Mouse (Mus musculus) CD4-positive, CD25-positive, alpha-beta regulatory T cell (primary cell): ENCODE measurements around the gene Cpne9. TPM values are rescaled to one million over a fixed set of nuclear protein-coding genes. Genes with fewer than 3 reads are reported as not detected.

ENCODE experiments used
- polyA plus RNA-seq: library from polyadenylated mRNA; unstranded; fragments of 100-300 nt; shearing (Covaris generic); gene quantifications from one replicate; pipeline ENCODE4 v1.2.1, GENCODE M21; 2017

Gene Cpne9
- not detected for polyA plus RNA-seq

GRCm38 (mm10) chr6:113282101-113282802 is at the start of gene Cpne9:
Cpne9 (plus strand) TSS chr6:113282307.

GRCm38 (mm10) chr6:113237542-113238270 is 44.4 kb upstream of the Cpne9 start, which contains the start of gene Mtmr14:
Mtmr14 (plus strand) TSS chr6:113237843.

GRCm38 (mm10) chr6:113306986-113307349 is 24.9 kb downstream of the Cpne9 start, which contains the start of gene Brpf1:
Brpf1 (plus strand) TSS chr6:113307137.

GRCm38 (mm10) chr6:113326533-113327315 is 44.6 kb downstream of the Cpne9 start, which contains the start of gene Ogg1:
Ogg1 (plus strand) TSS chr6:113326972.

GRCm38 (mm10) chr6:113343177-113344092 is 61.3 kb downstream of the Cpne9 start, which contains the start of gene Camk1:
Camk1 (minus strand) TSS chr6:113343984.

Other genes starting within 250 kb of the Cpne9 start
- 92.9 TPM for gene Thumpd3, start 236.1 kb upstream of the Cpne9 start, polyA plus RNA-seq
- 53.3 TPM for gene Setd5, start 204.9 kb upstream of the Cpne9 start, polyA plus RNA-seq
- gene Lhfpl4, start 86.9 kb upstream of the Cpne9 start, polyA plus RNA-seq: 0.54 TPM
- gene Mtmr14, start 44.5 kb upstream of the Cpne9 start, polyA plus RNA-seq: 54.9 TPM
- gene Brpf1, start 24.8 kb downstream of the Cpne9 start, polyA plus RNA-seq: 53.3 TPM
- gene Ogg1, start 44.7 kb downstream of the Cpne9 start, polyA plus RNA-seq: 13.0 TPM
- 3.5 TPM for gene Camk1, start 61.7 kb downstream of the Cpne9 start, polyA plus RNA-seq
- 59.9 TPM for gene Tada3, start 95.6 kb downstream of the Cpne9 start, polyA plus RNA-seq
- 533 TPM for gene Arpc4, start 95.8 kb downstream of the Cpne9 start, polyA plus RNA-seq
- gene Ttll3, start 107.0 kb downstream of the Cpne9 start, polyA plus RNA-seq: 18.7 TPM
- 12.6 TPM for gene Rpusd3, start 137.0 kb downstream of the Cpne9 start, polyA plus RNA-seq
- gene Cidec, start 153.5 kb downstream of the Cpne9 start, polyA plus RNA-seq: not detected
- 48.4 TPM for gene Jagn1, start 160.3 kb downstream of the Cpne9 start, polyA plus RNA-seq
- gene Il17re, start 176.2 kb downstream of the Cpne9 start, polyA plus RNA-seq: 0.23 TPM
- gene Il17rc, start 189.1 kb downstream of the Cpne9 start, polyA plus RNA-seq: 0.36 TPM
- 10.2 TPM for gene Creld1, start 201.0 kb downstream of the Cpne9 start, polyA plus RNA-seq
- gene Prrt3, start 219.6 kb downstream of the Cpne9 start, polyA plus RNA-seq: 0.41 TPM
- 94.3 TPM for gene Emc3, start 249.3 kb downstream of the Cpne9 start, polyA plus RNA-seq
- gene Fancd2, start 249.4 kb downstream of the Cpne9 start, polyA plus RNA-seq: 2.1 TPM